Mouse (Mus musculus) lung, adult 18-20 months (tissue): ENCODE data around the gene Suclg2.

Source experiments
- DNase-seq, 2 experiments: peaks; one replicate each; pipeline ENCODE4 v3.0.0; 2022; ENCODE audit warnings: mixed read lengths in 2 of 2

The Suclg2 gene

DNA sequence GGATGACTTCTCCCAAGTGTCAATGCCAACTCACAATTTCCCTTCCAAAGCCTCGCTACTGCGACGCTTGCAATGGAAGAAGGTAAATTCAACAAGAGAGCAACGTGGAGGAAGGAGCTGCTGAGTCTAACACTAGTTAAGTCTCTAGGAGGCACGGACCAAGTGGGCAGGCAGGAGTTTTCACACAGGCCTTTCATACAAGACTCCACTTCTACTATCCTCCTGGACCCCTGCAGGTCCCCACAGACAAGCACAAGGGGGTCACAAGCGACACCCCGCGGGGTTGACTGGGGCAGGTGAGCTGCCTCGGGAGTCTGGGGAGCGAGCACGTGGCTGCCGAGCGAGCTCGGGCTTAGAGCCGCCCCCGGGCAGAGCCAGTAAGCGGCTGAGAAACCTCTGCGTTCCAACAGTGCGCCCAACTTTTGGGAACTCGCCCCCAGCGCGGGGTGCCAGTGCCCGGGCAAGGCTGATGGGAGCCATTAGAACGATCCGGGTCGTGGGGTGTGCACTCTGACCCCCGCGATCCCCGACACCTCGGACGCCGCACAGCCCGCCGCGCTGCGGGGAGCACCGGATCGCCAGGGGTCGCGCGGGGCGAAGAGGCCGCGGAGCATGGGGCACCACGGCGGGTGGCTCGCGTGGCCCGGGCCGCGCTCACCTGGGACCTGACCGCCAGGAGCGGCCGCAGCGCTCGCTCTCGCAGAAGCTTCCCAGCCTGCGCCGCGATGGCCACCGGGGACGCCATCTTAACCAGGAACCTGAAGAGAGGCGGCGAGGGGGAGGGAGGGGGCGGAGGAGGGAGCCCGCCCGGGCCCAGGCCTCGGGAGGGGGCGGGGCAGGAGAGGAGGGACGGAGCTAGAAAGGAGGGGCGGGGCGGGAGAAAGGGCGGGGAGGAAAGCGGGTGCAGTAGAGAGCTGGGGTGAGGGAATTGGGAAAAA, at the start of gene Suclg2:
Gene Suclg2, minus strand, starts transcription at position 770 of the 938 bp plus-strand sequence.
- DNase-seq = peak; percentile 81 to 86

DNA sequence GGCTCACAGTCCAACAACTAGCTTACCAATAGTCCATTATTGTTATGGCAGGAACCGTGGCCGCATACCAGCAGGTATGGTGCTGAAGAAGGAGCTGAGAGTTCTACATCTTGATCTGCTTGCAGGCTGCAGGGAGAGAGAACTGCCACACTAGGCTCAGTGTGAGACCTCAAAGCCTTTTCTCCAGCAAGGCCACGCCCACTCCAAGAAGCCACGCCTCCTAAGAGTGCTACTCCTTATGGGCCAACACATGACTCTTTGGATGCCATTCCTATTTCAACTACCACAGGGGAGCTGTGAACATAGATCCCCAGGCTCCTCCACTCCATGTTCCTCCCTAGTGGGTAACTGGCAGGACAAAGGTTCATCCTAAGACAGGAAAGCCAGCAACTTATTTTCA, 48.0 kb upstream of the Suclg2 start:
- no peak for DNase-seq

DNA sequence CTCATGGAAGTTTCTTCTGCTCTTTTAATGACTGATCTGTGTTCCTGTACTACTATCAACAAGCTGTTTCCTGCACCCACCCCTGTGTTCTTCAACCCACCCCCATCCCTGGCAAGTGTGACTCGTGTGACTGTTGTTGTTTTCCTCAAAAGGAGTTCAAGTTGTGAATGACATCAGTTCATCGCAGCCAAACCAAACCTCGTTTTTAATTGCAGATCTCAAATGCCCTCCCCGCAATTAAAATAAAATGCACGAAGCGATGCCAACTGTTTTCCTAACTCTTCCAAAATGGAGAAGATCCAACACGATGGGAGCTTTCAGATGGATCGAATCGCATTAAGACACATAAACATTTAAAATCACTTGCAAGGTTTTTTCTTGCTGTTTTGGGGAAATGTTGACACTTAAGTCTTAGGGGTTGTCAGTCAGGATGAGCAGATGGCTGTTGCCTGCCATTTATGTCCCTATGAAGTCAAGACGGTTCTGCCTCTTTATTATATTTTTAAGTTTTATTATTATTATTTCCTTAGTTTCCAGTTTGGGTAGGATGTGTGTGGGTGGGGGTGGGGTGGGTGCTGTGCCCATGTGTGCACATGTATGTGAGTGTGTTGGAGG, 41.1 kb upstream of the Suclg2 start:
- no peak for DNase-seq

DNA sequence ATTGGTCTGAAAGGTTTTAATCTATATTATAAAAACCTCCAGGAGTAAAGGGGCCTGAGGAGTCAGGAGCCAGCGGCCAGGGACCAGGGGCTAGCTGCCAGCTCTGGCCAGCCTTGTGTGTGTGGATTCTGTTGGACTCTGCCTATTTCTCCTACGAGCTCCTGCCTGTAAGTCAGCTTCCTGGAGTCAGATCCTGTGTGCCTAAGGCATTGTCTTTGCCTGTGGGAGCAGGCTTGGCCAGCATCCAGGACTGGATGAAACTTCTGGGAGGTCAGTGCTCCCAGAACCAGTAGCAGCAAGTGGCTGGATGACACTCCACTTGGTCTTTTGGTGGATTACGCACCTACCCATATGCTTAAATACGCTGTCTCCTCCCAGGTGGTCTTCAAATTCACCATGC, 23.8 kb upstream of the Suclg2 start:
- peak; percentile 16 to 49 for DNase-seq

DNA sequence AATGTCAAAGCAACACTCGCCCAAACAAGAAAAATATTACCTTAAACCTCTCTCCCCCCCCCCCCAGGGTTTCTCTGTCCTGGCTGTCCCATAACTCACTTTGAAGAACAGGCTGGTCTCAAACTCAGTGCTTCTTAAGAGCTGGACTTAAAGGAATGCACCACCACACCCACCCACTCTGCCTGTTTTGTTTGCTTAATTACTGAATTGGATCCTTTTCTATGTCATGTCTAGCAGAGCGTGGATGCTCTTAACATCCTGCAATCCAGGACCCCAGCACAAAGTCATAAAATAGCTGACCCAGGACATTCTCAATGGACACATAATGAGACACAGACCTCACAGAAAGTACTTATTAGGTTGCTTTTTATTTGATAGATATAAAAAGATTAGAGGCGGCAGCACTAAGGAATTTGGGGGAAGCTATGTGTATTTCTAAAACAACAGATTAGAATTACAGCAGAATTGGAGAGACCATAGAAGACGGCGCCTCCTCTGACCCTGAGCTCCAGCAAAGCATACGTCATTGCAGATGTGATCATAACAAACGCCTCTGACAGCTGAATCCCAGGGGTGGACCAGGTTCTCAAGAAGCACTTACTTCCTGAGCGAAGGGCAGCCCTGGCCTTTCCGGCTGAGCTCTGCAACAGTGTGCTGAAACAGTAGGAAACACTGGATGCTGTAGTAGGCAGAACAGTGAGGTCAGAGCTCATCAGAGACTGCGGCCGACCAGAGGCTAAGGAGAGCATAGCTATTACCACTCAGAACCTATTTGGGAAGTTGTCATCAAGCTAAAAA, 13.2 kb upstream of the Suclg2 start:
- DNase-seq = no peak

DNA sequence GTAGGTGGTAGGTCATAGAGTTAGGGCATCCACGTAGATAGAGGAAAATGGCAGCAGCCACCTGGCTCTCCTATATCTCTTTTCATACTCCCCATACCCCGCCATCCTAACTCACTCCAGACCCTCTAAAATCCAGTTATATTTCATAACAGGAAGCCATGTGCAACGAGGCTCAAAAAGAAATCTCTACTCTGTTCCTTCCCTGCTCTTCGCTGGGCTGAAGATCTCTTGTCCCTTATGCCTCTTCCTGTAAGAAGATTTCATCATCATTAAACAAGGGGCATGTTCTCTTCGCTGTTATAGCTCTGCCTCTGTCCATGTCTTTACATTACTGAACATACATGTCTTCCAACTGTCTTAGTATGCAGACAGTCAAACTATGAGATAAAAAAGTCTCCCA, 10.8 kb upstream of the Suclg2 start:
- no peak for DNase-seq

DNA sequence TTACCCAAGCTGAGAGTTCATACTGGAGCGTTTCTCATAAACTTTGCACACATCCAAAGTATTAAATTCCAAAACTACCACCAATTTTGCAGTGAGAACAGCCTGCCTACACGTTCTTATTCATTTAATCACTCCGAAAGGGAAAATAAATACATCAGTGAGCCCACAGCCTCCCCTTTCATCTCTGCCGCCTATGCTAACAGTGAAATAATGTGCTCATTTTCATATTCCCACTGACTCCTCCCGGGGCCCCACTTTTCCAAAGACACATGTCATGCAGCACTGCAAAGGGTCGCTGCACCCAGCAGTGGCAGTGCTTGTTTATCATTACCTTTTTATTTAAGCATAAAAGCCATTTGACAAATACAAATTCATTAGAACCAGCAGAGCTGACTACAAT, 6.7 kb upstream of the Suclg2 start:
- DNase-seq = no peak

DNA sequence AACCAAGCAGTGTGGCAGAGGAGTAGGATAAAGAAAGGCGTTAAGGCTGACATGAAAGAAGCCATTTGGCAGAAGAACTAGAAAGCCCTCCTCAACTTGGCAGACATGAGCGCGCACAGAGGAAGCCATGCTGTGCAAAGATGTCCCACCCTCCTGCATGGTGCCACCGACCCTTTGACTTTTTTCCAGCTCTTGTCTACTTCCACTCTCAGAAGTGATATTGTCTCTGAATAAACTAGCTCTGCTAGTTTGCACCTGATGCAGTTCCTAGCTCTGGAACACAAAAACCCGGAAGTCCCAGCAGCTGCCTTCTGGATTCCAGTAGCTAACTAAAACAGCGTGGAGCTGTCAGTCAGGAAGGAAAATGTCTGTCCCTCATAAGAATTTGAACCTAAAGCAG, 4.8 kb upstream of the Suclg2 start:
- DNase-seq = no peak

DNA sequence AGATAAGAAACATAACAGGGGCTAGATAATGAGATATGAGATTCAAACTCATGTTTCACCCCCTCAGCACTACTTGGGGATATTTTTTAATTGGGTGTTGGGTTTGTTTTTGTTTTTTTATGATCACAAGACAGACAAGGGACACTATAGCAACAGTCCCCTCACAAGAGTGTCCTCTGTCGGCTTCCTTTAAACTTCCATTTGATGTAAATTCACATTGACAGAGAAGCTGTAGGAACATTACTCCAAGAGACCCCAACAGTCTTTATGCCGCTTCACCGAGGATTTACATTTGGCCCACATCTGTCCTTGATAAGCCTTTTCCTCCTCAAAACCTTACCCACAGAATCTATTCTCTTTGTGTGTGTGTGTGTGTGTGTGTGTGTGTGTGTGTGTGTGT, 1.2 kb upstream of the Suclg2 start:
- DNase-seq = no peak

DNA sequence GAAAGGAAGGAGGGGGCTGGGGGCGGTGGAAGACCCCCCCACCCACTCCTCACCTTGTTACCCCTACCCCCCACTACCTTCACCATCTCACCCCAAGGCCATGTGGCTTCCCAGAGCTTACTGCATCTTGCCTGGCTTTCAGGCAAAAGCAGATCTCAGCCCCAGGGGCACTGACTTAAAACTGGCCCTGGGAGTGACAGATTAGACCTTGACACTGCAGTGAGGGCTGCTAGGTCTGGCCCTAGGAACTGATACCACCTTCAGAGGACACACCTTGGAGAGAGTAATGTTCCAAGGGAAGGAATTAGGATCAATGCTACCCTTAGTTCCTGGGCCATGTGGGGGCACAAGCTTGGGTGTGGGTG, 351 bp upstream of the Suclg2 start:
- no peak for DNase-seq

DNA sequence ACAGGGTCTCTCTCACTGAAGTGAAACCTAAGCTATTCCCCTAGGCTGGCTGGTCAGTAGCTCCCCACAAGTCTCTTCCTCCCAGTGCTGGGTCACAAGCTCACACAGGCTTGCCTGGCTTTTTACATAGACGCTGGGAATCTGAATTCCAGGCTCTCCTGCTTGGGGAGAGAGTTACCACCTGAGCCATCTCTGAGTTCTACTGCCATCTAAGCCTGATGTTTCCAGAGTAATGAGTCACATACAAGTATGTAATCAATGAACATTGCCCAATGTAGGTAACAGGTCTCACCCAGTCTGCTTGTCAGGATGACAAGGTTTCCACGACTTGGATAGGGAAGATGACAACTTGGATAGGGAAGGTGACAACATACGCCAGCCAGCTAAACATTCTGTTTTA, 1.5 kb downstream of the Suclg2 start:
- DNase-seq = no peak

DNA sequence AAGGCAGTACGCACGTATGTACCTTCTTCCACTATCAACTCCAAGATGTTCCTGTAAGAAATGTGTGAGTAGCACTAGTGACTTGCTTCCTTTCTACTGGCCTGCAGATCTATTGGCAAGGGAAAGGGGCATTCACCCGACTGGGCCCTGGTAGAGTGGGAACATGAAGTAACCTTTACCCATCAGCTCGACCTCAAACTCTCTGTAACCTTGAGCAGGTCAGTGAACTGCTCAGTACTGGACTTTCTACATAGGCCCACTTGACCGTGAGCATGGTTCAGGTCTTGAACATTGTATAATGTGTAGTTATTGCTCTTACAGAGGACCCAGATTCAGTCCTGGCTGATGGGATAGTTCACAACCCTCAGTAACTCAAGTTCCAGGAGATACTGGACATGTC, 2.1 kb downstream of the Suclg2 start:
- DNase-seq = no peak

DNA sequence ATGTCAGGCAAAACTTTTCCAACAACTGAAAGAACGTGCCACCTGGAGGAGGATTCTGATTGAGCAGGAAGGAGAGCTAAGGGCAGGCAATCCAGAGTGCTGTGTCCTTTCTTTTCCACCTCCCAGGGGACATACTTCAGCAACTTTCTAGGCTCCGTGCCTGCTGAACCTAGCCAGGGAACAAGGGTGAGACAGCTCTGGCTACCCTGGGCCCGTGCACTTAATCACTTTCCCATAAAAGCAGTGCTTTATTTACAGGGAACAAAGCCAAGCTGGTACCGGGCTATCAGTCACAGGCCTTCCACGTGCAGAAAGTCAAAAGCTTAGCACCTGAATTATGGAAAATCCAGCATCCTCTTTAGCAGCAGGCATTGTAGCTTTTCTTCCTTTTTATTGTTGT, 5.4 kb downstream of the Suclg2 start:
- peak; percentile 14 to 19 for DNase-seq

DNA sequence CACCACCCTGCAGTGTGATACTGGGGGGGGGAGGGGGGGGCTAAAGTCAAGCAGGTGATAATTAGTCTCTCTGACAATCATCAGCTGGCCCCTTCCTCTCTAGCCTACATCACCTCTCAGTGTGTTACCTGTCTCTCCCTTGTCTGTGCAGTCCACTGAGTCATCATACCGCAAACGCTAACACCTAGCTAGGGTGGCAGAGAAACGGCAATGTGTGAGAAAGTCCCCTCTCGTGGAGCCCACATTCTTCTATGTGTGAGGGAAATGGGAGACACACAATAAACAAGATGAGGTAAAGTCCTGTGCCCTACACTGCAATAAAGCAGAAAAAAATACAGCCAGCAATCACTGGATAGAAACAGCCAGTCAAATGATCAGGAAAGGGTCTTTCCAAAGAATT, 6.5 kb downstream of the Suclg2 start:
- DNase-seq = no peak

DNA sequence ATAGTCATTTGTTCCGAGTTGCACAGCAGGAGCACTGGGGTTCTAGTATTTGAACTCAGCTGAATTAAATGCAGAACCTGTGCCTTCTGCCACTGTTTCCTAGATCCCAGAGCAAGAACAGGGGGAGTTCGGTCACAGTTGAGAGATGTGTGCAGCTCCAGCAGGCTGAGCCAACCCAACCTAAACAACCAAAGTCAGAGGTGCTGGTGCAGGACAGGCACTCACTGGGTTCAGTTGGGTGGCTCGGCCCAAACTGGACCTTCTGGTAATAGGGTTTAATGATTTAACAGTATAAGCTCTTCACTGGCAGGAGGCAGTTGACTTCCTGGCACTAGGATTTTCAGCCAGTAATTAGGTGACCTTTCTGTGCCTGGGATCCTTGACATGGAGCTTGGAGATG, 6.9 kb downstream of the Suclg2 start:
- DNase-seq = no peak

DNA sequence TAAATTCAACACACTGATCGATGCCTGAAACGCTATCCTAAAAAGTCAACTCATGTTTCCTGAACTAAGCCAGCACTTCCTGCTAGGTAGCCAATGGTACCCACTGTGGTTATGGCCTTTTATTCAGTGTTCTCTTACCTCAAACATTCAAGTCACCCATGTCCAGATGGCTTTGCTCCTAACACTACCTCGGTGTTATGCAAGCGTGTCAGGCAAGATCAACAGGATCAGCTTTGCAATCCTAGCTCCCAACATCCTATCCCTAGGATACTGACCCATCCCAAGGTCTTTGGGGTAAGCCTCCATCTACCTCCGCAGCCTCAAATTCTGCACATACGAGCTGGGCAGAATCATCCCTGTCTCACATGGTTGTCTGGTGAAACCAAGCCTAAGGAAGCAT, 7.7 kb downstream of the Suclg2 start:
- peak in 1 of 2 experiments; percentile 7 for DNase-seq

DNA sequence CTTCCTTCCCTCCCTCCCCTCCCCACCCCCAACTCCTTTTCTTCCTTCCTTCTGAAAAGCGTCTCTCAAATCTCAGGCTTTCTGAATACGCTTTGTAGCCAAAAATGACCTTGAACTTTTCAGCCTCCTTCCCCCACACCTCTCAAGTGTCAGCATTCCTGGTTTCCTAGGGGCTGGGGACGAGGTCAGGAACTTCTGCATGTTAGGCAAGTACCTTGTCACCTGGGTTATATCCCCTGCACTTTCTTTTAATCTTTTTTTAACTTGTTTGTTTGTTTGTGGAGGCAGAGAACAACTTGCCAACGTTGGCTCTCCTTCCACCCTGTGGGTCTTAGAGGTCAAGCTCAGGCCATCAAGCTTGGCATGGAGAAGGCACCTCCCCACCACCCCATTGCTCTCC, 9.1 kb downstream of the Suclg2 start:
- DNase-seq = no peak

DNA sequence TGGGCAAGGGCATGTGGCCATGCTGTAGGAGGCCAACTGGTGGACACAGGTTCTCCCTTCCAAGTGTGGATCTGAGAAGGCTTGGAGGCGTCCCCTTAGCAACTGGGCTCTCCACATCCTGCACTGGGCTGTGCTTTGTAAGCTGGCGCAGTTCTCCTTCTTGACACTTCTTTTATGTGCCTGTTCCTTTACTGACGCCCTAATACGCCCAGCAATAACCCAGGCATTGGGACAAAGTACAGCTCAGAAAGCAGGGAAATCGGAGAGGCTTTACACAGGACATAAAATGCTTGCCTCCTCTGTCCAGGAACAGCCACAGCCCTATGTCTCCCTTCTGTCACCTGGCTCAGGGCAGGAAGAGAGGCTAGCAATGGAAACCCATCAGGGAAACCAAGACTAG, 9.5 kb downstream of the Suclg2 start:
- peak in 1 of 2 experiments; percentile 18 for DNase-seq

DNA sequence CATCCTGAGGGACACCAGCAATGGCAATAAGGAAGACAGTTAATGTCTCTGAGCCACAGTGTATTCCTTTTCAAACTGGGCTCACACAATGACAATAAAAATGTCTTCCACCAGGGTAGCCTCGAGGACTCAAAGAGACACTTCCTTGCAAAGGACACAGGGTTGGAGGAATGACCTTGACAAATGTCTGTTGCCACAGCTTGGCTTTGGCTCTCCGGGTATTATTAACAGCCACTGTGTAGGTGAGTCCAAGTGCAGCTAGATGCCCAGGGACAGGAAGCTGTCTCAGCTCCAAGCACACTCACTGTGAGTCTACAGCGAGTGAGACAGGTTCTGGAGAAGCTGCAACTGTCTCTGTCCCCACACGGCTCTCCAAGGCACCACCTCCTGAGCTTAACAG, 14.0 kb downstream of the Suclg2 start:
- no peak for DNase-seq

DNA sequence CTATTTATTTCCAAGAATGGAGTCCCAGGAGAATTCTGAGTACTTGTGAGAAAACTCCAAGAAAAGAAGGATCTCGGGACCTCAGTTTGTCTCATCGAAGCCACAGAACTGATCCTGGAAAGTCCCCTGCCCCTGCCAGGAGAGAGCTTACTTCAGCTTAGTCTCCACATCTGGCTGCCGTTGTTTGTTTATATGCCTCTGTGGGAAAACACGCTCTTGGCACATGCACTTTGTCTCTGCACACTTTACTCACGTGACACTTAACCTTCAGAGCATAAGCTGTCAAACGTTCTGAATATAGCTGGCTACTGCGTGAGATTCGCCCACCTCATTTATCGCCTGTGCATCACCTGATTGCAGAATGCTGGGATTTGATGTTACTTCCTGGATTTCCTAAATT, 16.4 kb downstream of the Suclg2 start:
- no peak for DNase-seq

DNA sequence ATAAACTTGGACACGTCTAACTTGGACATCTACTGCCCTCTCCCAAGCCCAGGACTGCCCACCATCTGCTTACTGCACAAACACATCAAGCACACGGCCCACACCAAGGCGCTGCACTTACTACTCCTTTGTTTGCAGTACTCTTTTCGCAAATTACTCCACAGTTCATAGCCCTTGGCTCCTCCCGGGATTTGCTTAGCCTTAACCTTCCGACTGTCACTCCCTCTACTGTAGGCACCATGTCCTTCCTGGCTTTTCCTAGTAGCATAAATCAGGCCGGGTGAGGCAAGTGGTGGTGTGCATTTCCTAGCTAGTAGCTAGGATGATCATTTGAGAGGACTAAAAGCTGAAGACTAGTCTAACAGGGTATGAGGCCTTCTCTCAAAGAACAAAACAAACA, 16.8 kb downstream of the Suclg2 start:
- DNase-seq = no peak

DNA sequence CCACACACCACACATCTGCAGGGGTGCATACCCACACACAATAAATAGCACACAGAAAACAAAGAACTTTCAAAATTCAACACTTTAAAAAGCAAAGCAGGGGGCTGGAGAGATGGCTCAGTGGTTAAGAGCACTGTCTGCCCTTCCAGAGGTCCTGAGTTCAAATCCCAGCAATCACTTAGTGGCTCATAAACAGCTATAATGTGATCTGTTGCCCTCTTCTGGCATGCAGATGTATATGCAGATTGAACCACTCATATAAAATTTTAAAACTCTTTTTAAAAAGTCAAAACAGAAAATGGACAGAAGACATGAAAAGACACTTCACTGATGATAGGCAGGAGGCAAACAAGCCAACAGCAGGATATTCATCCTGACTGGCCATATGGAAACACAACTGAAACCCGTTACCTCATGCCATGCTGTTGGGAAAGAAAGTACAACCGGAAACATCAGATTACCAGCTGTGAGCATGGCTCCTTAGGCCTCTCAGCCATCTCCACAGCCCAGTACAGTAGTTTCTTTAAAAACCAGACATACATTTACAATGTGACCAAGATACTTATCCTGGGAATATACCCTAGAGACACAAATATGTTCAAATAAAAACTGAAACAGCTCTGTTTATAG, 17.5 kb downstream of the Suclg2 start:
- DNase-seq = no peak

DNA sequence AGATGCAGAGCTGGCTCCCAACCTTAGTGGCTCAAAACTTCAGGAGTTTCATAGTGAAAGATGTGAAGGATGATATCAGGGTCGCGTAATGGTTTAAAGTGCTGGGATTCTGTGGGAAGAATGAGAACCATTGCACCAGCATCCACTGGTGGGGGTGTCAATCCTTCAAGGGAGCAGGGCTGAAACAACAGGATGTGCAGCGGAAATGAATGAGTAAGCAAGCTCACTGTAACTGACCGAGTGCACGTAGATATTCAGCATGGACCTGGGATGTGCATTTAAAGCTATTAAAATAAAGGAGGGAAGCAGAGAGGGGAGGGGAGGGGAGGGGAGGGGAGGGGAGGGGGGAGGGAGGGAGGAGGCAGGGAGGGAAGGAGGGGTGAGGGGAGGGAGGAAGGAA, 18.4 kb downstream of the Suclg2 start:
- DNase-seq = peak in 1 of 2 experiments; percentile 9
